Mouse (Mus musculus) cerebellum, adult 9-10 months (tissue): ENCODE data around the gene Olfr140.

ENCODE experiments used
- DNase-seq: peaks from one replicate; pipeline ENCODE4 v3.0.0; 2022

The Olfr140 gene

GRCm38 (mm10) chr2:90063494-90063893 is at the start of gene Olfr140:
Gene Olfr140, minus strand, starts transcription at chr2:90063594.
- no peak for DNase-seq

GRCm38 (mm10) chr2:90070065-90070464 is 6.7 kb upstream of the Olfr140 start:
- DNase-seq, result no peak

GRCm38 (mm10) chr2:90035037-90035436 is 28.4 kb downstream of the Olfr140 start, which contains the start of gene Olfr1265:
Gene Olfr1265, plus strand, starts transcription at chr2:90035337.
- DNase-seq, result no peak

- DNase-seq, result no peak
These were observed 37.9 kb downstream of the Olfr140 start, which contains the start of gene Olfr1264 for GRCm38 (mm10) chr2:90025477-90025876. Gene Olfr1264, minus strand, starts transcription at chr2:90025577.

GRCm38 (mm10) chr2:90011831-90012230 is 51.6 kb downstream of the Olfr140 start, which contains the start of gene Olfr1263:
Gene Olfr1263, plus strand, starts transcription at chr2:90012131.
- no peak for DNase-seq

- DNase-seq, result no peak
These were observed 63.5 kb downstream of the Olfr140 start, which contains the start of gene Olfr1262 for GRCm38 (mm10) chr2:89999845-90000244. Gene Olfr1262, plus strand, starts transcription at chr2:90000145.
